Mouse (Mus musculus) kidney, postnatal 0 days (tissue): ENCODE measurements around the gene Dennd1a. TPM values are rescaled to one million over a fixed set of nuclear protein-coding genes. Genes with fewer than 3 reads are reported as not detected.

Experiments
- ATAC-seq: fragments of 200-750 bp; cut with Nextera tagmentation; replicated peaks from 2 replicates; pipeline ENCODE4 v1.8.0; 2017; ENCODE audit warnings: low read depth, moderate number of reproducible peaks, moderate TSS enrichment, moderate library complexity; ENCODE audit not compliant: low FRiP score
- DNase-seq: peaks from one replicate; pipeline ENCODE4 v3.0.0-alpha.2; 2016; ENCODE audit warnings: low spot score
- H3K27ac ChIP-seq: fragments of 300-500 bp; sonication (generic); 2 replicates; pipeline ENCODE4 v1.5.1; 2014; ENCODE audit warnings: mild to moderate bottlenecking
- H3K27me3 ChIP-seq: fragments of 300-500 bp; sonication (generic); 2 replicates; pipeline ENCODE4 v1.6.1; 2014; ENCODE audit warnings: low read length, mixed read lengths; ENCODE audit not compliant: insufficient read depth
- H3K36me3 ChIP-seq: fragments of 300-500 bp; sonication (generic); 2 replicates; pipeline ENCODE4 v1.6.1; 2014; ENCODE audit warnings: low read length, mixed read lengths; ENCODE audit not compliant: insufficient read depth
- H3K4me1 ChIP-seq: fragments of 300-500 bp; sonication (generic); replicated peaks from 2 replicates; pipeline ENCODE4 v1.6.1; 2014; ENCODE audit warnings: antibody characterized with exemption, low read length, mixed read lengths; ENCODE audit not compliant: insufficient read depth
- H3K4me2 ChIP-seq: fragments of 300-500 bp; sonication (generic); 2 replicates; pipeline ENCODE4 v1.6.1; 2014; ENCODE audit warnings: mild to moderate bottlenecking, low read length, moderate library complexity, mixed read lengths
- H3K4me3 ChIP-seq: fragments of 300-500 bp; sonication (generic); replicated peaks from 2 replicates; pipeline ENCODE4 v1.5.1; 2014; ENCODE audit warnings: low read depth, low read length
- H3K9ac ChIP-seq: fragments of 300-500 bp; sonication (generic); 2 replicates; pipeline ENCODE4 v1.6.1; 2014; ENCODE audit warnings: low read depth, low read length
- H3K9me3 ChIP-seq: fragments of 300-500 bp; sonication (generic); replicated peaks from 2 replicates; pipeline ENCODE4 v1.6.1; 2016; ENCODE audit warnings: low read length, inconsistent platforms, mixed read lengths
- CTCF ChIP-seq: IDR thresholded peaks from 2 replicates; pipeline ENCODE4 v1.5.1; 2016; ENCODE audit warnings: antibody characterized with exemption, low read depth, mild to moderate bottlenecking, moderate library complexity
- WGBS: fragments of 180-500 bp; shearing (Covaris S2); extraction: QIAGEN DNeasy Blood & Tissue Kit; methylation state at CpG from one replicate; pipeline ENCODE4 v1.1.7; 2014; 5-methylcytosine and 5-hydroxymethylcytosine counted together
- polyA plus RNA-seq: library from polyadenylated mRNA; unstranded; fragments of >200 nt; fragmentation: Nextera tagmentation; extraction: Ambion mirVana; gene quantifications from 2 replicates; pipeline ENCODE4 v1.2.1, GENCODE M21; 2015

Dennd1a gene
- polyA plus RNA-seq = 10.1 and 10.6 TPM in 2 replicates

DNA sequence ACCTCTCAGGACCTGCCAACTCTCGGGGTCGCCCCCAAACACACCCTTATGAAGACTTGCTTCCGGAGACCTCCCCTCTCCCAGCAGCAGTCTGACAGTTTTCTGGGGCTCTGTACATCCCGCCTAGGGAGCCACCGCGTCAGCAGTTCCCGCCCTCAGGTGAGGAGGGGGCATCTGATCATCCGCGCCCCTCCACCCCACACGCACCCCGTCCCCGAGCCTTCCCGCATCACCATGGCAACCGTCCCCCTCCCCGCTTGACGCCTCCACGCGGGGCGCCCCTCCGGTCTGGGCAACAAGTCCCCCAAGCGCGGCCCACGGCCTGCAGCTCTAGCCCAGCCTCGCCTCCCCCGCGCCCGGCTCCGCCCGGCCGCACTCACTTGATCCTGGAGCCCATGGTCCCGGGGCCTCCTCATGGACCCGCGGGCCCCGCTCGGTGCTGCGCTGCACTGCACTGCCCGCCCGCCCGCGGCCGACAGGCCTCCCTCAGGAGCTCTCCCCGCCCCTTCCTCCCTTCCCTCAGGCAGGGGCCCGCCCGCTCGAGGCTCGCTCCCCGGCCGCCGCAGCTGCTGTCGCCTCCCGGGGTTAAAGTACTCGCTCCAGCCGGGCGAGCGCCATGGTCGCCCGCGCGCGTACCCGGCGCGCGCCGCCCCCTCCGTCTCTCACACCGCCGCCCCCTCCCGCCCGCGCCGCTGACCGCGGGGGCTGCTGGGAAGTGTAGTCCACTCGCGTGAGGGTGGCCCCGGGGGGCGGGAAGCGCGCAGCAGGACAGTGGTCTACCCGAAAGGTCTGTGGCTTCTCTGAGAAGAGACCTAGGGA, at the start of gene Dennd1a:
Dennd1a (minus strand) TSS at position 658 of the 819 bp plus-strand sequence.
- Histone ChIP-seq H3K9ac (peak within 1 kb of the TSS; percentile 82), H3K4me3 (peak within 1 kb of the TSS; percentile 90), H3K36me3 (no peaks in the 10 kb centered on the region), H3K27me3 (no peaks in the 10 kb centered on the region), H3K4me2 (peak within 1 kb of the TSS; percentile 61), H3K4me1 (peaks cover 5% of the 10 kb centered on the region), H3K9me3 (no peaks in the 10 kb centered on the region), H3K27ac (peak within 1 kb of the TSS; percentile 89)
- peak; percentile 98 for ATAC-seq
- WGBS = under 1% methylated on average over 76 of the region's 81 CpGs
- DNase-seq = peak; percentile 94
- TF ChIP-seq CTCF = no peak

DNA sequence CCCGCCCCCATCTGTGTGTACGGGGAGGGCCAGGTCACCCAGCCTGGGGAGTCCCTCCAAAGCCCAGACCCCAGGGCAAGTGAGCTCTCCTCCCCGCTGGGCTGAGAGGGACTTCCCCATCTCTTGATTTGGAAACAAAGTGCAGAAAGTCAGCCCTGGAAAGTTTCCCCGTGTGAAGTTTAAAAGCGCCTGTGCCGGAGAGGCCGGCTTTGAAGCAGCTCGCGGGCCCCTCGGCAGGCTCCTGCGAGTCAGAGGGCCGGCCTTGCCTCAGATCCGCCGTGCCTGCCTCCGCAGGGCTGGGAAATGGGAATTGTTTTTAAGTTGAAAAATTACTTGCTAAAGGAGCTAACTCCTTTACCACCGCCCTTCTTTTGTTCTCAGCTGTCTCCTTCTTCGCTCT, 49.4 kb upstream of the Dennd1a start:
- no peak overlapping the region for H3K27ac ChIP-seq
- H3K27me3 ChIP-seq = peaks cover 55% of the 10 kb centered on the region
- ATAC-seq (no peak), DNase-seq (no peak)
- H3K4me3 ChIP-seq = no peak overlapping the region
- H3K9me3 ChIP-seq = no peaks in the 10 kb centered on the region
- 3% methylated on average over 17 of the region's 17 CpGs for WGBS
- no peak overlapping the region for H3K9ac ChIP-seq
- H3K4me2 ChIP-seq = 0 out of 2 replicates have a peak overlapping the region, but pooled peaks have one; percentile 21
- peaks cover 10% of the 10 kb centered on the region; the same call in 1 of the 2 replicates for H3K4me1 ChIP-seq
- no peak for TF ChIP-seq CTCF
- H3K36me3 ChIP-seq = no peaks in the 10 kb centered on the region

DNA sequence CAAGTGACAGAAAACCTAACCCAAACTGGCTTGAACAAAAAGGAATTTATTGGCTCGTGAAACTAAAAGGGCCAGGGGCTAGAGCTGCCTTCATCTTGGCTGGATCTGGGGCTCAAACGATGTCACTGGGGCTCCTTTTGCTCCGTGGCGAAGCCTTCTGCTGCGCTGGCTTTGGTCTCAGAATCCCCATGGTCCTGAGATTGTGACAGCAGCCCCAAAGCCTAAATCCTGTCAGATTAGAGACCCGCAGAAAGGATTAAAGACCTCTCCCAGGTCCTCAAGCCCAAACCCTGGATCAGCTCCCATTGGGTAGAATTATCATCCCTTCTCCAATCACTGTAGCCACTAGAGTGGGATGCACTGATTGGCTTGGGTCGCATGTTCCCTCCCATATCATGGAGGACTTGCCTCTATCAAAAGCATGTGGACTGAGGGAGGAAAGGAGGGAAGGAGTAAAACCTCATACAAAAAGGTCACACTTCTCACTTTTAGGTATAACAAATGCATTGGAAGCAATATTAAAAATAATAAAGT, 46.5 kb upstream of the Dennd1a start:
- no peaks in the 10 kb centered on the region for H3K9me3 ChIP-seq
- DNase-seq (no peak), ATAC-seq (no peak)
- H3K4me2 ChIP-seq = no peak overlapping the region
- no peak for TF ChIP-seq CTCF
- no peaks in the 10 kb centered on the region for H3K4me1 ChIP-seq
- H3K27me3 ChIP-seq = peaks cover 31% of the 10 kb centered on the region
- no peak overlapping the region for H3K4me3 ChIP-seq
- no peak overlapping the region for H3K9ac ChIP-seq
- H3K27ac ChIP-seq = no peak overlapping the region
- H3K36me3 ChIP-seq = no peaks in the 10 kb centered on the region
- 42% methylated on average over 7 of the region's 7 CpGs for WGBS

DNA sequence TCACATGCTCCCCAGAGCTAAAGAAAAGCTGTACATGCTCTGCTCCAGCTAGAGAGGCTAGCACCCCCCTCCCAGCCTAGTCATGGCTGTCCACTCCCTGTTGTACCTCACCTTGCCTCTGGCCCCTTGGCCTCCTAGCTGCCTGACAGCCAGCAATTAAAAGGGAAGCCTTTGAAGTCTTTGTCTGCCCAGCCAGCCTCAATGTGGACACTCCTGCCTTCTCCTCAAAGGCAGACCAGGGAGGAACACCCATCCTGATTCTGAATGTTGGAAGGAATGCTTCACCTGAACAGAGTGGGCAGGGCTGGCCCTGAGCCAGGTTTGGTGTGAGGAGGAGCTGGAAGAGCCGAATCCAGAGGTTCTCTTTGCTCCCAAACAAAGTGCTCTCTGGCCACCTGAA, 39.5 kb upstream of the Dennd1a start:
- H3K4me1 ChIP-seq = no peaks in the 10 kb centered on the region
- no peak overlapping the region for H3K27ac ChIP-seq
- no peaks in the 10 kb centered on the region for H3K9me3 ChIP-seq
- ATAC-seq = no peak
- no peaks in the 10 kb centered on the region for H3K36me3 ChIP-seq
- DNase-seq = no peak
- no peak overlapping the region for H3K4me3 ChIP-seq
- no peak overlapping the region for H3K9ac ChIP-seq
- TF ChIP-seq CTCF = no peak
- H3K4me2 ChIP-seq = no peak overlapping the region
- no peaks in the 10 kb centered on the region for H3K27me3 ChIP-seq
- 19% methylated on average over 1 of the region's 1 CpGs for WGBS

DNA sequence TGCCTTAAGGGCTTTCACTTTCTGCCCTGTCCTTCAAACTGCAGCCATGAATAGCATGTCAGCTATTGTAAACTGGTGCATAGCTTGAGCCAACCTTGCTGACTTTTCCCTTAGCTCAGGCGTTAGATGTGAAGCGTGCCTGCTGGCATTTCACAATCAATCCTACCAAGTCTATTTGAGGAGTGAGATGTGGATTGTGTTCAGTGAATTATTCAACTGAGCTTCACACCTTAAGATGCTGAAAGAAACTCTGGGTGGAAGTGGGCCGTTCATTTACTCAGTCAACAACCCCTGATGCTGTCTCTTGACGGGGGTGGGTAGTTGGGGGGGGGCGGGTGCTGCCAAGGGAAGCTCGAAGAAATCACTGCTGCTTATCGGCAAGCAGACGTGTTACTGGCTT, 36.2 kb upstream of the Dennd1a start:
- no peak for DNase-seq
- WGBS = 60% methylated on average over 8 of the region's 8 CpGs

DNA sequence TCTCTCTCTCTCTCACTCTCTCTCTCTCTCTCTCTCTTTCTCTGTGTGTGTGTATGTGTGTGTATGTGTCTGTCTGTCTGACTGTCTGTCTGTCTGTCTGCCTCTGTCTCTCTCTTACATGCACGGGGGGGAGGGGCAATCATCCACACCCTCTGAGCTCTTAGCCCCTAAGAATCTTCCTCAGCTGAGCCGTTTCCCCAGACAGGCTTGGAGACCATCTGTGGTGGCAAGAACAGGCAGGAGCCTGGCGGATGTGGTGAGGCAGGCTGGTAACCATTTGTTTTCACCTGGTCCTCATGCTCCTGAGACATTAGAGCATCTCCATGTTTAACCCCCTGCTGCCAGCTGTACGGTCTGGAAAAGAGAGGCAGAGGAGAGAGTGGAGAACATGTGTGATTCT, 33.7 kb upstream of the Dennd1a start:
- no peaks in the 10 kb centered on the region for H3K9me3 ChIP-seq
- H3K4me2 ChIP-seq = no peak overlapping the region
- H3K36me3 ChIP-seq = no peaks in the 10 kb centered on the region
- DNase-seq (no peak), ATAC-seq (no peak)
- H3K4me3 ChIP-seq = no peak overlapping the region
- no peak for TF ChIP-seq CTCF
- 50% methylated on average over 4 of the region's 4 CpGs for WGBS
- H3K9ac ChIP-seq = no peak overlapping the region
- H3K4me1 ChIP-seq = no peaks in the 10 kb centered on the region
- no peaks in the 10 kb centered on the region; the same call in 1 of the 2 replicates for H3K27me3 ChIP-seq
- H3K27ac ChIP-seq = no peak overlapping the region

More for the DNA sequence above, 36.2 kb upstream of the Dennd1a start:
- ATAC-seq = no peak
- TF ChIP-seq CTCF = no peak
- H3K27ac ChIP-seq = no peak overlapping the region
- H3K4me1 ChIP-seq = no peaks in the 10 kb centered on the region
- no peaks in the 10 kb centered on the region for H3K36me3 ChIP-seq
- no peak overlapping the region for H3K4me2 ChIP-seq
- no peak overlapping the region for H3K4me3 ChIP-seq
- H3K9ac ChIP-seq = no peak overlapping the region
- H3K27me3 ChIP-seq = no peaks in the 10 kb centered on the region
- no peaks in the 10 kb centered on the region for H3K9me3 ChIP-seq
